Mouse (Mus musculus) liver, embryonic 13.5 days (tissue): ENCODE measurements around the gene Lsm6. TPM values are rescaled to one million over a fixed set of nuclear protein-coding genes. Genes with fewer than 3 reads are reported as not detected.

Source experiments
- ATAC-seq: fragments of 200-750 bp; cut with Nextera tagmentation; 2 replicates; pipeline ENCODE4 v1.8.0; 2017; ENCODE audit warnings: low read depth, mild to moderate bottlenecking, moderate number of reproducible peaks, moderate library complexity
- DNase-seq: peaks from one replicate; pipeline ENCODE4 v3.0.0; 2022
- H3K27ac ChIP-seq: fragments of 300-500 bp; sonication (generic); 2 replicates; pipeline ENCODE4 v1.5.1; 2015; ENCODE audit warnings: moderate library complexity, mild to moderate bottlenecking, inconsistent platforms
- H3K27me3 ChIP-seq: fragments of 300-500 bp; sonication (generic); 2 replicates; pipeline ENCODE4 v1.6.1; 2015; ENCODE audit warnings: mild to moderate bottlenecking, inconsistent platforms
- H3K36me3 ChIP-seq: fragments of 300-500 bp; sonication (generic); 2 replicates; pipeline ENCODE4 v1.6.1; 2015; ENCODE audit warnings: mild to moderate bottlenecking, inconsistent platforms
- H3K4me1 ChIP-seq: fragments of 300-500 bp; sonication (generic); replicated peaks from 2 replicates; pipeline ENCODE4 v1.6.1; 2015; ENCODE audit warnings: inconsistent platforms
- H3K4me2 ChIP-seq: fragments of 300-500 bp; sonication (generic); 2 replicates; pipeline ENCODE4 v1.6.1; 2015; ENCODE audit warnings: inconsistent platforms, mild to moderate bottlenecking, moderate library complexity
- H3K4me3 ChIP-seq: fragments of 300-500 bp; sonication (generic); replicated peaks from 2 replicates; pipeline ENCODE4 v1.5.1; 2015; ENCODE audit warnings: mild to moderate bottlenecking, inconsistent platforms
- H3K9ac ChIP-seq: fragments of 300-500 bp; sonication (generic); 2 replicates; pipeline ENCODE4 v1.6.1; 2015; ENCODE audit warnings: mild to moderate bottlenecking, inconsistent platforms
- H3K9me3 ChIP-seq: fragments of 300-500 bp; sonication (generic); replicated peaks from 2 replicates; pipeline ENCODE4 v1.6.1; 2016; ENCODE audit warnings: inconsistent platforms
- WGBS: fragments of 180-500 bp; shearing (Covaris S2); methylation state at CpG from one replicate; pipeline ENCODE4 v1.1.7; 2015; ENCODE audit not compliant: insufficient replicate concordance; 5-methylcytosine and 5-hydroxymethylcytosine counted together
- polyA plus RNA-seq: library from polyadenylated mRNA; unstranded; fragments of >200 nt; fragmentation: Nextera tagmentation; extraction: Ambion mirVana; gene quantifications from 2 replicates; pipeline ENCODE4 v1.2.1, GENCODE M21; 2015

Lsm6 gene
- polyA plus RNA-seq, 1 experiment from 2014 or later, result 130 TPM

GRCm38 (mm10) chr8:78801201-78801600, 19.7 kb downstream of the Lsm6 start:
- H3K4me3 ChIP-seq, result no peak overlapping the region
- no peak overlapping the region for H3K9ac ChIP-seq
- H3K36me3 ChIP-seq, result peaks cover 23% of the 10 kb centered on the region
- H3K27me3 ChIP-seq, result no peaks in the 10 kb centered on the region
- no peak for ATAC-seq
- no peak overlapping the region for H3K27ac ChIP-seq
- no peaks in the 10 kb centered on the region for H3K4me1 ChIP-seq
- no peak for DNase-seq
- H3K9me3 ChIP-seq, result no peaks in the 10 kb centered on the region
- H3K4me2 ChIP-seq, result no peak overlapping the region
- WGBS, result 89% methylated on average over 6 of the region's 6 CpGs

- Histone ChIP-seq H3K4me1 (no peaks in the 10 kb centered on the region), H3K9ac (no peak overlapping the region), H3K27me3 (no peaks in the 10 kb centered on the region), H3K27ac (no peak overlapping the region), H3K4me3 (no peak overlapping the region), H3K36me3 (0 out of 2 replicates have a peak, but pooled peaks cover 6% of the 10 kb centered on the region), H3K4me2 (no peak overlapping the region), H3K9me3 (no peaks in the 10 kb centered on the region)
- 74% methylated on average over 3 of the region's 3 CpGs for WGBS
- DNase-seq, result no peak
- no peak for ATAC-seq
Observed at GRCm38 (mm10) chr8:78798671-78799070, 22.3 kb downstream of the Lsm6 start.

GRCm38 (mm10) chr8:78797985-78798384, 23.0 kb downstream of the Lsm6 start:
- ATAC-seq (no peak), DNase-seq (no peak)
- Histone ChIP-seq H3K4me2 (no peak overlapping the region), H3K4me1 (no peaks in the 10 kb centered on the region), H3K27me3 (no peaks in the 10 kb centered on the region), H3K36me3 (no peaks in the 10 kb centered on the region), H3K9ac (no peak overlapping the region), H3K9me3 (no peaks in the 10 kb centered on the region), H3K27ac (no peak overlapping the region), H3K4me3 (no peak overlapping the region)
- 84% methylated on average over 7 of the region's 7 CpGs for WGBS

GRCm38 (mm10) chr8:78793231-78793630, 27.7 kb downstream of the Lsm6 start:
- H3K4me2 ChIP-seq, result no peak overlapping the region
- H3K27ac ChIP-seq, result no peak overlapping the region
- 62% methylated on average over 4 of the region's 4 CpGs for WGBS
- H3K9me3 ChIP-seq, result no peaks in the 10 kb centered on the region
- no peak overlapping the region for H3K4me3 ChIP-seq
- no peaks in the 10 kb centered on the region for H3K27me3 ChIP-seq
- no peak for ATAC-seq
- H3K4me1 ChIP-seq, result no peaks in the 10 kb centered on the region
- no peak overlapping the region for H3K9ac ChIP-seq
- no peak for DNase-seq
- H3K36me3 ChIP-seq, result no peaks in the 10 kb centered on the region

GRCm38 (mm10) chr8:78776816-78777215, 44.1 kb downstream of the Lsm6 start:
- DNase-seq (no peak), ATAC-seq (no peak)
- Histone ChIP-seq H3K4me3 (no peak overlapping the region), H3K36me3 (no peaks in the 10 kb centered on the region), H3K4me1 (no peaks in the 10 kb centered on the region), H3K27ac (no peak overlapping the region), H3K27me3 (no peaks in the 10 kb centered on the region), H3K9ac (no peak overlapping the region), H3K9me3 (no peaks in the 10 kb centered on the region), H3K4me2 (no peak overlapping the region)
- WGBS, result 70% methylated on average over 9 of the region's 9 CpGs

GRCm38 (mm10) chr8:78771256-78771655, 49.7 kb downstream of the Lsm6 start:
- Histone ChIP-seq H3K36me3 (no peaks in the 10 kb centered on the region), H3K9me3 (no peaks in the 10 kb centered on the region), H3K4me2 (no peak overlapping the region), H3K4me3 (no peak overlapping the region), H3K4me1 (no peaks in the 10 kb centered on the region), H3K27me3 (no peaks in the 10 kb centered on the region), H3K9ac (no peak overlapping the region), H3K27ac (no peak overlapping the region)
- DNase-seq (no peak), ATAC-seq (no peak)
- WGBS, result 54% methylated on average over 7 of the region's 7 CpGs

- no peak overlapping the region for H3K27ac ChIP-seq
- ATAC-seq, result no peak
- no peaks in the 10 kb centered on the region for H3K9me3 ChIP-seq
- H3K27me3 ChIP-seq, result no peaks in the 10 kb centered on the region
- H3K4me2 ChIP-seq, result no peak overlapping the region
- H3K4me3 ChIP-seq, result no peak overlapping the region
- 73% methylated on average over 3 of the region's 3 CpGs for WGBS
- DNase-seq, result no peak
- H3K9ac ChIP-seq, result no peak overlapping the region
- no peaks in the 10 kb centered on the region for H3K36me3 ChIP-seq
- no peaks in the 10 kb centered on the region for H3K4me1 ChIP-seq
Observed at GRCm38 (mm10) chr8:78770584-78770983, 50.4 kb downstream of the Lsm6 start.

GRCm38 (mm10) chr8:78765556-78765955, 55.4 kb downstream of the Lsm6 start:
- ATAC-seq (no peak), DNase-seq (no peak)
- no peak overlapping the region for H3K4me2 ChIP-seq

GRCm38 (mm10) chr8:78764976-78765375, 56.0 kb downstream of the Lsm6 start:
- no peak overlapping the region for H3K9ac ChIP-seq
- no peak for ATAC-seq
- H3K36me3 ChIP-seq, result no peaks in the 10 kb centered on the region
- H3K4me1 ChIP-seq, result no peaks in the 10 kb centered on the region
- H3K4me2 ChIP-seq, result no peak overlapping the region
- H3K4me3 ChIP-seq, result no peak overlapping the region
- H3K27me3 ChIP-seq, result no peaks in the 10 kb centered on the region
- no peaks in the 10 kb centered on the region for H3K9me3 ChIP-seq
- no peak overlapping the region for H3K27ac ChIP-seq
- no peak for DNase-seq

More at GRCm38 (mm10) chr8:78765556-78765955, 55.4 kb downstream of the Lsm6 start:
- Histone ChIP-seq H3K4me3 (no peak overlapping the region), H3K4me1 (no peaks in the 10 kb centered on the region), H3K27me3 (no peaks in the 10 kb centered on the region), H3K9me3 (no peaks in the 10 kb centered on the region), H3K9ac (no peak overlapping the region), H3K36me3 (no peaks in the 10 kb centered on the region), H3K27ac (no peak overlapping the region)
- 71% methylated on average over 1 of the region's 1 CpGs for WGBS

- ATAC-seq (no peak), DNase-seq (no peak)
- H3K36me3 ChIP-seq, result no peaks in the 10 kb centered on the region
- no peaks in the 10 kb centered on the region for H3K4me1 ChIP-seq
- no peak overlapping the region for H3K4me3 ChIP-seq
- H3K27ac ChIP-seq, result no peak overlapping the region
- H3K9me3 ChIP-seq, result no peaks in the 10 kb centered on the region
- H3K27me3 ChIP-seq, result no peaks in the 10 kb centered on the region
- H3K4me2 ChIP-seq, result no peak overlapping the region
- no peak overlapping the region for H3K9ac ChIP-seq
Observed at GRCm38 (mm10) chr8:78759139-78759538, 61.8 kb downstream of the Lsm6 start.

- H3K9me3 ChIP-seq, result no peaks in the 10 kb centered on the region
- no peak overlapping the region for H3K4me3 ChIP-seq
- no peak for DNase-seq
- H3K9ac ChIP-seq, result no peak overlapping the region
- H3K4me1 ChIP-seq, result no peaks in the 10 kb centered on the region
- H3K4me2 ChIP-seq, result no peak overlapping the region
- H3K27me3 ChIP-seq, result no peaks in the 10 kb centered on the region
- whole genome bisulfite sequencing, result 69% methylated on average over 4 of the region's 4 CpGs
- ATAC-seq, result no peak
- no peak overlapping the region for H3K27ac ChIP-seq
- H3K36me3 ChIP-seq, result no peaks in the 10 kb centered on the region
Observed at GRCm38 (mm10) chr8:78754986-78755385, 66.0 kb downstream of the Lsm6 start.
